Mouse (Mus musculus) kidney, postnatal 14 days (tissue): ENCODE measurements around the gene Fsd1l.
A peak's percentile ranks its signal among the peaks of the same experiment; 100 is the strongest.
"Not testable (repeated sequence)": the region's sequence is repeated elsewhere in the genome, so short reads cannot be mapped to it uniquely, and the experiment has no call there.

Source experiments
- DNase-seq: peaks from one replicate; pipeline ENCODE4 v3.0.0; 2022; ENCODE audit warnings: mixed read lengths

Fsd1l gene

GRCm38 (mm10) chr4:53630963-53631315 is 332 bp upstream of the Fsd1l start:
- DNase-seq: no peak

- DNase-seq: no peak
These were observed 709 bp downstream of the Fsd1l start for GRCm38 (mm10) chr4:53632011-53632349.

GRCm38 (mm10) chr4:53635336-53635735 is 4.1 kb downstream of the Fsd1l start:
- DNase-seq: no peak

- DNase-seq: no peak
These were observed 6.1 kb downstream of the Fsd1l start for GRCm38 (mm10) chr4:53637269-53637909.

GRCm38 (mm10) chr4:53638549-53639123 is 7.4 kb downstream of the Fsd1l start:
- no peak for DNase-seq

- no peak for DNase-seq
These were observed 26.8 kb downstream of the Fsd1l start for GRCm38 (mm10) chr4:53658029-53658428.

- DNase-seq: no peak
These were observed 29.4 kb downstream of the Fsd1l start for GRCm38 (mm10) chr4:53660711-53661110.

GRCm38 (mm10) chr4:53682092-53682491 is 50.8 kb downstream of the Fsd1l start:
- no peak for DNase-seq

- DNase-seq: no peak
These were observed 57.7 kb downstream of the Fsd1l start for GRCm38 (mm10) chr4:53688965-53689364.

GRCm38 (mm10) chr4:53691418-53691817 is 60.1 kb downstream of the Fsd1l start:
- no peak for DNase-seq

- not testable (repeated sequence) for DNase-seq
These were observed 77.9 kb downstream of the Fsd1l start for GRCm38 (mm10) chr4:53709166-53709565.

- no peak for DNase-seq
These were observed 78.8 kb downstream of the Fsd1l start for GRCm38 (mm10) chr4:53710021-53710420.

- DNase-seq: no peak
These were observed 79.5 kb downstream of the Fsd1l start for GRCm38 (mm10) chr4:53710555-53711328.

GRCm38 (mm10) chr4:53713704-53714050 is 82.4 kb downstream of the Fsd1l start, which contains the start of gene Fktn:
Gene Fktn (plus strand): TSS chr4:53713998.
- no peak for DNase-seq

- DNase-seq: peak; percentile 94
These were observed 83.0 kb downstream of the Fsd1l start for GRCm38 (mm10) chr4:53714051-53714814.

GRCm38 (mm10) chr4:53715977-53716376 is 84.7 kb downstream of the Fsd1l start:
- no peak for DNase-seq

GRCm38 (mm10) chr4:53717546-53717945 is 86.3 kb downstream of the Fsd1l start:
- DNase-seq: no peak

- no peak for DNase-seq
These were observed 87.0 kb downstream of the Fsd1l start for GRCm38 (mm10) chr4:53718261-53718660.

- DNase-seq: no peak
These were observed 91.2 kb downstream of the Fsd1l start for GRCm38 (mm10) chr4:53722506-53722905.

- DNase-seq: not testable (repeated sequence)
These were observed 94.8 kb downstream of the Fsd1l start for GRCm38 (mm10) chr4:53726100-53726499.

GRCm38 (mm10) chr4:53728121-53728520 is 96.8 kb downstream of the Fsd1l start:
- DNase-seq: no peak

- DNase-seq: peak; percentile 58
These were observed 107.8 kb downstream of the Fsd1l start for GRCm38 (mm10) chr4:53738956-53739616.

- DNase-seq: no peak
These were observed 118.6 kb downstream of the Fsd1l start for GRCm38 (mm10) chr4:53749831-53750230.
